In genomic region chr7:131559986-131560696, GRCm38 (mm10) we compare ENCODE assay signal across 8 mouse cellular contexts. TPM values are rescaled to one million over a fixed set of nuclear protein-coding genes. Genes with fewer than 3 reads are reported as not detected.
A peak's percentile ranks its signal among the peaks of the same experiment; 100 is the strongest.
DNase-seq lines count a peak whose midpoint lies in the region; ATAC-seq lines count a peak whose summit lies in the region.

TSS of gene Bub3 (plus strand) at chr7:131560222.

- H3K9ac ChIP-seq in heart, embryonic 13.5 days: peak within 1 kb of the TSS; percentile 88
- H3K9ac ChIP-seq in liver, embryonic 12.5 days: peak within 1 kb of the TSS; percentile 84
- H3K9ac ChIP-seq in stomach, embryonic 15.5 days: peak within 1 kb of the TSS; percentile 79

- peaks cover 3% of the 10 kb centered on the region; the same call in 1 of the 2 replicates for H3K4me1 ChIP-seq in brown adipose tissue, adult 24 weeks (ENCODE audit: control insufficient read depth, insufficient read depth, insufficient read length, low read length)
- peaks cover 35% of the 10 kb centered on the region for H3K4me1 ChIP-seq in heart, embryonic 13.5 days
- H3K4me1 ChIP-seq in liver, embryonic 12.5 days: peaks cover 37% of the 10 kb centered on the region
- peaks cover 6% of the 10 kb centered on the region; the same call in 1 of the 2 replicates for H3K4me1 ChIP-seq in stomach, embryonic 15.5 days

- WGBS in heart, embryonic 13.5 days: under 1% methylated on average over 50 of the region's 51 CpGs
- 0% methylated on average over 46 of the region's 51 CpGs for WGBS in liver, embryonic 12.5 days (ENCODE audit: insufficient replicate concordance)
- WGBS in stomach, embryonic 15.5 days: under 1% methylated on average over 47 of the region's 51 CpGs

- H3K36me3 ChIP-seq in heart, embryonic 13.5 days: peaks cover 34% of the 10 kb centered on the region
- peaks cover 37% of the 10 kb centered on the region for H3K36me3 ChIP-seq in liver, embryonic 12.5 days
- H3K36me3 ChIP-seq in stomach, embryonic 15.5 days: peaks cover 10% of the 10 kb centered on the region

- peak; percentile 96 for DNase-seq in CD4-positive, CD25-positive, alpha-beta regulatory T cell, adult 2 months (ENCODE audit: low read depth, low spot score)
- peak; percentile 75 for DNase-seq in fat pad, adult 2 months (ENCODE audit: extremely low read depth, low read depth, low spot score)
- DNase-seq in kidney, postnatal 10 days: peak; percentile 94
- DNase-seq in natural killer cell, adult 2 months (ENCODE audit: low spot score in 2 of 2): peak; percentile 84 to 90

- H3K4me2 ChIP-seq in heart, embryonic 13.5 days: peak within 1 kb of the TSS; percentile 88
- H3K4me2 ChIP-seq in liver, embryonic 12.5 days: peak within 1 kb of the TSS; percentile 76
- H3K4me2 ChIP-seq in stomach, embryonic 15.5 days: peak within 1 kb of the TSS; percentile 51

- peaks cover 45% of the 10 kb centered on the region for H3K27me3 ChIP-seq in heart, embryonic 13.5 days (replicated peaks)
- peaks cover 43% of the 10 kb centered on the region for H3K27me3 ChIP-seq in liver, embryonic 12.5 days (replicated peaks)
- H3K27me3 ChIP-seq in stomach, embryonic 15.5 days (replicated peaks): peaks cover 36% of the 10 kb centered on the region

- H3K4me3 ChIP-seq in brown adipose tissue, adult 24 weeks (ENCODE audit: insufficient read depth, low read depth, low read length): peak within 1 kb of the TSS; percentile 86
- H3K4me3 ChIP-seq in heart, embryonic 13.5 days: peak within 1 kb of the TSS; percentile 88
- peak within 1 kb of the TSS; percentile 87 for H3K4me3 ChIP-seq in liver, embryonic 12.5 days
- H3K4me3 ChIP-seq in stomach, embryonic 15.5 days (replicated peaks): peak within 1 kb of the TSS; percentile 75

- no peaks in the 10 kb centered on the region for H3K9me3 ChIP-seq in heart, embryonic 13.5 days
- H3K9me3 ChIP-seq in liver, embryonic 12.5 days (replicated peaks): no peaks in the 10 kb centered on the region
- H3K9me3 ChIP-seq in stomach, embryonic 15.5 days: no peaks in the 10 kb centered on the region

- peak; percentile 88 for ATAC-seq in heart, embryonic 13.5 days (ENCODE audit: extremely low read depth, insufficient number of reproducible peaks, low FRiP score, low TSS enrichment)
- ATAC-seq in liver, embryonic 12.5 days: peak; percentile 93
- ATAC-seq in stomach, embryonic 15.5 days (ENCODE audit: insufficient read depth, low FRiP score, low read depth): peak; percentile 93

- H3K27ac ChIP-seq in brown adipose tissue, adult 24 weeks (replicated peaks; ENCODE audit: low read depth, low read length): peak within 1 kb of the TSS; percentile 86
- H3K27ac ChIP-seq in heart, embryonic 13.5 days (replicated peaks): peak within 1 kb of the TSS; percentile 91
- H3K27ac ChIP-seq in liver, embryonic 12.5 days: peak within 1 kb of the TSS; percentile 83
- H3K27ac ChIP-seq in stomach, embryonic 15.5 days: peak within 1 kb of the TSS; percentile 90

RNA-seq across cellular contexts. Expression of gene Bub3, which starts in this region (rescaled TPM):
- 28.4 and 36.7 TPM in 2 replicates for polyA plus RNA-seq in brown adipose tissue, adult 24 weeks (2012; ENCODE audit: insufficient read depth, insufficient read length, missing spikeins)
- 130 and 143 TPM in 2 replicates for polyA plus RNA-seq in heart, embryonic 13.5 days (2015; fragmentation: Nextera tagmentation; extraction: Ambion mirVana)
- 151 and 152 TPM in 2 replicates for polyA plus RNA-seq in liver, embryonic 12.5 days (2016; fragmentation: Nextera tagmentation; extraction: Ambion mirVana)
- 187 and 198 TPM in 2 replicates for polyA plus RNA-seq in stomach, embryonic 15.5 days (2015; fragmentation: Nextera tagmentation; extraction: Ambion mirVana)

Comparison
In these comparisons a context has a peak if more than half of its experiments do, and no peak if none do; other contexts are left out.
1. Peak in every context shown above with its lines: DNase-seq, ATAC-seq, H3K4me3 ChIP-seq and H3K27ac ChIP-seq.